Mouse (Mus musculus): ENCODE data around the gene Rad23a.

Gene Rad23a

DNA sequence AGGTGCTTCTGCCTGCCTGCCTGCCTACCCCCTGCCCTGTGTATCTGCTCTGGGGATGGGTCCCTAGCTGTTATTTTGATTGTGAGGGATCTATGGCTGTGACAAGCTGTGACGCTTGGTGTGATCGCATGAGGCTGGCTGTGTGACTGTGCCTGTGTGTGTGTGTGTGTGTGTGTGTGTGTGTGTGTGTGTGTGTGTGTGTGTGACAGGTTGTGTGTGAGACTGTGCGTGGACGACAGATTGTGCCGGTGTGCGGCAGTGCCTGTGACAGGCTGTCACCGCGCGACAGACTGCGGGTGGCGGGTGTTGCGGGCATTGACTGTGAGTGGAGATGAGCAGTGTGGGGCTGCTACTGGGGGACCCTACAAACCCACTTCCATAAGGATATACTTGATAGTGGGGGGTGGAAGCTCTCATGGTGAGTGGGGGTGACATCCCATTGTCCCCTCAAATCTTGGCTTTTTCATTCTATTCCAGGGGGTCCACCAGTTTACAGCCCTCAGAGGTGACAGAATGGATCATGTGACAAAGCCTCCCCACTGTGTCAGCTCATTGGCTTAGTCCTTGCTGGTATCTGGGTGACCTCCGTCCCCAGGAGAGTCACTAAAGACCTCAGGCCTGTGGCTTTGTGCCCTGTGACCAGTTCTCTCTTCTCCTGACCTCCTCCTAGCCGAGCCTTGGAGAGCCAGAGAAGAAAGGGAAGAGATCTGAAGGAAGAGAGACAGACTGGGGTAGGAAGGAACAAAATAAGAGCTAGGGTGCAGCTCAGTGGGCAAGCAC, 52.8 kb downstream of the Rad23a start:
- DNase-seq (ENCODE audit: low spot score) = no peak

- DNase-seq (ENCODE audit: low spot score) = no peak
Measured at GRCm38 (mm10) chr8:84786801-84787467, 53.5 kb downstream of the Rad23a start.

GRCm38 (mm10) chr8:84785756-84786677, 54.4 kb downstream of the Rad23a start:
- no peak for DNase-seq (ENCODE audit: low spot score)

DNA sequence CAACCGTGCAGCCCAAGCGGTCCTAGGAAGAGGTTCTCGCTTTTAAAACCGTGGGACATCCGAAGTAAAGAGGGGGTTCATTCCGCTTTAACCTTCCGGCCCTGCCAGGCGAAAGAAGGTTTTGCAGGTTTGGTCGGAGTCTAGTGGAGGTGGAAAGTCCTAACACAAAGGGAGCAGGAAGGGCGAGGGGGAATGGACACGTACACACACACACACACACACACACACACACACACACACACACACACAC, 55.0 kb downstream of the Rad23a start:
- no peak for DNase-seq (ENCODE audit: low spot score)

DNA sequence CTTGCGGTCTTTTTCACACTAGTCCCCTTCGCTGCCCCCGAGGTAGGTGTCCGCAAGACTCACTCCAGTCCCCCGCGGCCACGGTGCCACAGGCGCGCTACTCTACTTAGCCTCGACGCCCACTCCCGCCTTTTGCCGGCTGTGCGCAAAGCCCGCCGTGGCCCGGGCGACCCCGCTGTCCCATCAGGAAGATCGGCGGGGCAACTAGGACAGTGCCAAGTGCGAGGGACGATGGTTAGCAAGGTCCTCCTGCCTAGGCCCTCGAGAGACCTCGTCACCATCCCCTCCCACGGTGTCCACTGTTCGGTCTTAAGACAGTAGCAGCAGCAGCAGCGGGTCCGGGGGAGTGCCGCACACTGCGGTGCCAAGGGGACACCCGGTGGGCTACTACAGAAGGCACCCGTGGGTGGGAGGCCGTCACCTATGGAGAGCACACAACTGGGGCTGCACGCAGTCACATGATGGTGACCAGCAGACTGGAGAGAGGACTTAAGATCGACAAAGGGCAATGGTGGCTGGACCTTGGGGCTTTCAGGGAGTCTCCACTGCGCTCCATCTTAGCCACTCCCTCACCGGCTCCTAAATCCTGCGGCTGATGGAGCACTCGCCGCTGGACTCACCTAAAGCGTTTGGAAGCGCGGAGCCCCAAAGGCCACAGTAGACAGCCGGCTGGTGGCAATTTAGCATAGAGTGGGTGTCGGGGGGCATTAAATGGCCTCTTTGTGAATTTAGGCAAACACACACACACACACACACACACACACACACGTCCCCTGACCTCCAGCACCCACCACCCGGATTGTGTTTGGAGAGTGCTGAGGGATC, 55.6 kb downstream of the Rad23a start:
- no peak for DNase-seq (ENCODE audit: low spot score)
